23 mouse cellular contexts compared by ENCODE assay signal in the genomic region with DNA sequence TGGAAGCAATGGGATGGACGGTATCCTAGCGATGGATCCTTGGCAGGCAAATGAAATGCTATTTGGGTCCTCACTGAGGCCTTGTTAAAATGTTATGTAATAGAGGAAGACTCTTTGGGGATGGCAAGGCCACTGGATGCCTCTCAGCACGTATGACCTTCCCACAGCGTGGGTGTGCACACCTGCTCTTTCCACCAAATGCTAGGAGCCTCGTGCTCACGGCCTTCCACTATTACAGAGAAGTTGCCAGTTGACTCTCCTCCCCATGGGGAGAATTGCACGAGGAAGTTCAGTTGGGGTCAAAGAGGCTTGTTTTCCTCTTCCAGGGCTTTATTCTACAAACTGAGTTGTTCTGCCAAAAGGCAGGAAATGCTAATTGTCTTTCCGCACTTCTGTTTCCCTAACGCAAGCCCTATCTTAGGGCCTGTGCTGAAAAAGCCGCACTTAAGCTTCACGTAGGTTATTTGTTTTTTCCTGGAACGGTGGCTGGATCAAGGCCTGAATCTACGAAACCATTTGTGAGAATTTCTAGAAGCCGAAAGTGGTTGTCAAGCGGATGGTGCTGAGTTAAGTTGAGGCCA. TPM values are rescaled to one million over a fixed set of nuclear protein-coding genes. Genes with fewer than 3 reads are reported as not detected.
DNase-seq lines count a peak whose midpoint lies in the region; ATAC-seq and TF ChIP-seq lines count a peak whose summit lies in the region.
"Had no signal": no experiment of that assay in that cellular context is flagged by ENCODE, and none has a peak within 500 bp of the region (broad histone marks: within the 10 kb centered on the region; RNA-seq: fewer than 3 reads in every experiment).

No protein-coding gene starts in this region.

- 68% methylated on average over 15 of the region's 15 CpGs for WGBS in heart, embryonic 12.5 days
- WGBS in kidney, embryonic 16.5 days, result 76% methylated on average over 15 of the region's 15 CpGs
- 63% methylated on average over 15 of the region's 15 CpGs for WGBS in lung, postnatal 0 days
- WGBS in liver, postnatal 0 days (ENCODE audit: insufficient replicate concordance), result 62% methylated on average over 15 of the region's 15 CpGs

- TF ChIP-seq CTCF in lung, postnatal 0 days (IDR thresholded peaks at IDR 0.05), result no peak
- TF ChIP-seq CTCF in liver, postnatal 0 days (IDR thresholded peaks at IDR 0.05; ENCODE audit: low read depth), result no peak

- no peak overlapping the region for H3K27ac ChIP-seq in heart, embryonic 12.5 days (ENCODE audit: poor library complexity, severe bottlenecking)
- H3K27ac ChIP-seq in kidney, embryonic 16.5 days (ENCODE audit: low read length), result no peak overlapping the region
- H3K27ac ChIP-seq in lung, postnatal 0 days (ENCODE audit: low read length), result no peak overlapping the region
- H3K27ac ChIP-seq in liver, postnatal 0 days (ENCODE audit: low read depth), result 0 out of 2 replicates have a peak overlapping the region, but pooled peaks have one; percentile 16
- H3K27ac ChIP-seq: embryonic facial prominence, embryonic 15.5 days; liver, embryonic 13.5 days; neural tube, embryonic 15.5 days had no signal

- H3K9me3 ChIP-seq in heart, embryonic 12.5 days (replicated peaks), result no peaks in the 10 kb centered on the region
- no peaks in the 10 kb centered on the region for H3K9me3 ChIP-seq in kidney, embryonic 16.5 days (ENCODE audit: low read length)
- H3K9me3 ChIP-seq in lung, postnatal 0 days (ENCODE audit: low read length), result no peaks in the 10 kb centered on the region
- no peaks in the 10 kb centered on the region for H3K9me3 ChIP-seq in liver, postnatal 0 days (ENCODE audit: low read length)
- H3K9me3 ChIP-seq: embryonic facial prominence, embryonic 15.5 days; liver, embryonic 13.5 days; neural tube, embryonic 15.5 days had no signal

- peak; percentile 55 for TF ChIP-seq EP300 in lung, postnatal 0 days (IDR thresholded peaks at IDR 0.05)
- no peak for TF ChIP-seq EP300 in liver, postnatal 0 days (IDR thresholded peaks at IDR 0.05; ENCODE audit: low read depth)

- H3K4me3 ChIP-seq in heart, embryonic 12.5 days, result no peak overlapping the region
- H3K4me3 ChIP-seq in kidney, embryonic 16.5 days (ENCODE audit: low read length), result no peak overlapping the region
- H3K4me3 ChIP-seq in lung, postnatal 0 days (ENCODE audit: low read depth, low read length), result no peak overlapping the region
- no peak overlapping the region for H3K4me3 ChIP-seq in liver, postnatal 0 days (ENCODE audit: low read depth, low read length)
- H3K4me3 ChIP-seq: embryonic facial prominence, embryonic 15.5 days; liver, embryonic 13.5 days; neural tube, embryonic 15.5 days had no signal

- no peaks in the 10 kb centered on the region for H3K36me3 ChIP-seq in heart, embryonic 12.5 days
- no peaks in the 10 kb centered on the region for H3K36me3 ChIP-seq in kidney, embryonic 16.5 days (ENCODE audit: insufficient read depth, low read length)
- no peaks in the 10 kb centered on the region for H3K36me3 ChIP-seq in lung, postnatal 0 days (ENCODE audit: insufficient read depth, low read length)
- no peaks in the 10 kb centered on the region for H3K36me3 ChIP-seq in liver, postnatal 0 days (replicated peaks; ENCODE audit: insufficient read depth, low read length)
- H3K36me3 ChIP-seq: embryonic facial prominence, embryonic 15.5 days; liver, embryonic 13.5 days; neural tube, embryonic 15.5 days had no signal

- no peak for ATAC-seq in heart, embryonic 12.5 days (ENCODE audit: insufficient number of reproducible peaks, low FRiP score)
- ATAC-seq in kidney, embryonic 16.5 days (ENCODE audit: low FRiP score, low TSS enrichment), result no peak
- no peak for ATAC-seq in lung, postnatal 0 days
- ATAC-seq in liver, postnatal 0 days, result peak; percentile 18; the same call in 1 of the 2 replicates
- ATAC-seq: forebrain, embryonic 16.5 days; hindbrain, embryonic 16.5 days; intestine, embryonic 16.5 days; midbrain, embryonic 16.5 days had no signal

- peak; percentile 97 for DNase-seq in heart, adult 11 months
- peak; percentile 57 for DNase-seq in kidney, adult 9 months
- no peak for DNase-seq in lung, postnatal 0 days (ENCODE audit: low spot score)
- DNase-seq in lung, postnatal 14 days, result no peak
- no peak for DNase-seq in liver, postnatal 0 days
- DNase-seq in thymus, postnatal 0 days (ENCODE audit: low spot score), result no peak
- DNase-seq: adrenal gland, postnatal 25 days; cerebellum, adult 2 months; cerebellum, postnatal 36 days; left cerebral cortex, postnatal 4 days; liver, embryonic 13.5 days; lung, postnatal 10 days; right cerebral cortex, postnatal 14 days; thymus, postnatal 14 days had no signal

- no peak overlapping the region for H3K4me2 ChIP-seq in heart, embryonic 12.5 days
- no peak overlapping the region for H3K4me2 ChIP-seq in kidney, embryonic 16.5 days (replicated peaks; ENCODE audit: low read depth, low read length)
- H3K4me2 ChIP-seq in lung, postnatal 0 days (replicated peaks; ENCODE audit: low read depth, low read length), result no peak overlapping the region
- no peak overlapping the region for H3K4me2 ChIP-seq in liver, postnatal 0 days (ENCODE audit: low read depth, low read length)
- H3K4me2 ChIP-seq: embryonic facial prominence, embryonic 15.5 days; liver, embryonic 13.5 days; neural tube, embryonic 15.5 days had no signal

- no peak overlapping the region for H3K9ac ChIP-seq in heart, embryonic 12.5 days
- no peak overlapping the region for H3K9ac ChIP-seq in kidney, embryonic 16.5 days (replicated peaks; ENCODE audit: low read length)
- no peak overlapping the region for H3K9ac ChIP-seq in lung, postnatal 0 days (replicated peaks; ENCODE audit: low read depth)
- H3K9ac ChIP-seq in liver, postnatal 0 days (replicated peaks), result no peak overlapping the region
- H3K9ac ChIP-seq: embryonic facial prominence, embryonic 15.5 days; liver, embryonic 13.5 days; neural tube, embryonic 15.5 days had no signal

- no peaks in the 10 kb centered on the region for H3K27me3 ChIP-seq in heart, embryonic 12.5 days (replicated peaks)
- no peaks in the 10 kb centered on the region for H3K27me3 ChIP-seq in kidney, embryonic 16.5 days (ENCODE audit: insufficient read depth, low read length)
- H3K27me3 ChIP-seq in lung, postnatal 0 days (replicated peaks; ENCODE audit: insufficient read depth, low read length), result no peaks in the 10 kb centered on the region
- no peaks in the 10 kb centered on the region for H3K27me3 ChIP-seq in liver, postnatal 0 days (ENCODE audit: insufficient read depth, low read length)
- H3K27me3 ChIP-seq: CH12.LX; embryonic facial prominence, embryonic 15.5 days; liver, embryonic 13.5 days; neural tube, embryonic 15.5 days had no signal

- peaks cover 8% of the 10 kb centered on the region for H3K4me1 ChIP-seq in heart, embryonic 12.5 days (replicated peaks)
- peaks cover 18% of the 10 kb centered on the region for H3K4me1 ChIP-seq in kidney, embryonic 16.5 days (ENCODE audit: insufficient read depth, low read length)
- H3K4me1 ChIP-seq in lung, postnatal 0 days (ENCODE audit: insufficient read depth, low read depth, low read length), result 0 out of 2 replicates have a peak, but pooled peaks cover 3% of the 10 kb centered on the region
- H3K4me1 ChIP-seq in liver, postnatal 0 days (ENCODE audit: insufficient read depth), result peaks cover 16% of the 10 kb centered on the region
- H3K4me1 ChIP-seq: neural tube, embryonic 15.5 days had no signal

RNA-seq across cellular contexts. Expression of a gene that starts 43.3 kb away (rescaled TPM):
- 20.9 and 23.7 TPM in 2 replicates for polyA plus RNA-seq in heart, embryonic 12.5 days (2016; fragmentation: Nextera tagmentation; extraction: Ambion mirVana)
- polyA plus RNA-seq in kidney, embryonic 16.5 days (2015; fragmentation: Nextera tagmentation; extraction: Ambion mirVana), result 21.9 and 23.6 TPM in 2 replicates
- polyA plus RNA-seq in lung, postnatal 0 days (2015; fragmentation: Nextera tagmentation; extraction: Ambion mirVana), result 24.7 and 26.7 TPM in 2 replicates
- polyA plus RNA-seq in liver, postnatal 0 days (2015; fragmentation: Nextera tagmentation; extraction: Ambion mirVana), result 2.4 and 2.8 TPM in 2 replicates
- polyA plus RNA-seq in thymus, postnatal 0 days (2015; fragmentation: Nextera tagmentation; extraction: Ambion mirVana), result 0.13 and 0.29 TPM in 2 replicates

Comparison
In these comparisons a context has a peak if more than half of its experiments do, and no peak if none do; other contexts are left out.
1. DNase-seq: peak in heart, adult 11 months (single experiment) and kidney, adult 9 months (single experiment); none in lung, postnatal 0 days (single experiment), lung, postnatal 14 days (single experiment), liver, postnatal 0 days (single experiment) and thymus, postnatal 0 days (single experiment).